Mouse (Mus musculus): ENCODE data around the gene Lemd1.
A peak's percentile ranks its signal among the peaks of the same experiment; 100 is the strongest.
"Not testable (repeated sequence)": the region's sequence is repeated elsewhere in the genome, so short reads cannot be mapped to it uniquely, and the experiment has no call there.

Lemd1 gene

GRCm38 (mm10) chr1:132246137-132246536, 54.9 kb downstream of the Lemd1 start:
- ATAC-seq (ENCODE audit: low TSS enrichment) = no peak

DNA sequence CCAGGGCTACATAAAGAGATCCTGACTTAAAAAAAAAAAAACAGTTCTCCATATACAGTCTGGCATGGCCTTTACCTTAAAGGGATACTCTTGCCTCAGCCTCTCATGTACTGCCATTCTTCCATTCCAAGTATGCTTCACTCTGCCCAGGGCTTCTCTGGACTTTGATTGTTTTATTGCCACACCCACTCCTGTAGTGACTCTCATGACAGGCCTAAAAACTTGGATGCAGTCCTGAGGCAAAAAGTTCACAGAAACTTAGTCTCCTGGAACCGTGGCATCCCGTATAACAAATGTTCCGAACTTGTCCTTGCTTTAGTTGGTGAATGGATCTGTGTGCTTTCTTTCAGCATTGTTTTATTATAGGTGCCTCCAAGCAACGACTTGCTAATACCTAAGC, 55.4 kb downstream of the Lemd1 start:
- no peak for ATAC-seq (ENCODE audit: low TSS enrichment)

DNA sequence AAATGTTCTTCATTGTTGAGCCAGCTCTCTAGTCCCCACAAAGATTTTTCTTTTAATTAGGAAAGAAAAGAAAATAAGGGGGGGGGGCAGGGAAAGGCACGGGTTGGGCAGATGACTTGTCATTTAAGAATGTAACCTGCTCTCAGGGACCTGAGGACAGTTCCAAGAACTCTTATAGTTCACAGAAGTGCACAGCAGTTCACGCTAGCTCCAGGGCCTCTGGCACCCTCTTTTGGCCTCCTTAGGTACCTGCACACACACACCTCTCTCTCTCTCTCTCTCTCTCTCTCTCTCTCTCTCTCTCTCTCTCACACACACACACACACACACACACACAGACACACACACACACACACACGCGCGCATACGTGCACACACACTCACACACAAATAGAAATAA, 63.2 kb downstream of the Lemd1 start:
- ATAC-seq (ENCODE audit: low TSS enrichment) = no peak

- ATAC-seq (ENCODE audit: low TSS enrichment) = no peak
Measured at GRCm38 (mm10) chr1:132260331-132260730, 69.1 kb downstream of the Lemd1 start.

DNA sequence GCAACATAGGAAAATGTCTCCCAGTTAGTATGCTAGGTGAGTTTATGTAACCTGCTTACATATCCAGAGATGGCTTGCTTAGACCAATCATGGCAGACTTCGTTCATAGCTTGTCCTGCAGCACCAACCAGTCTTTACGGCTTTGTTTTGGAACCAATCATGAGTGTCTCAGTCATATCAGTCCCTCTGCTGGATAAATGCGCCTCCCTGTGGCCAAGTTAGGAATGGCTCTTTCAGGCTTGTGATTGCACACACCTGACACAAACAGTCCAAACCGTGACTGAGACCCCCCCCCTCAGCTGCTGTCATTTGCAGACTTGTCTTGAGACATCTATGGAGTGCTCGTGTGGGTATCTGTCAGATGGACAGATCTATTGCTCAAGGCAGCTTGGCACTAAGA, 69.8 kb downstream of the Lemd1 start:
- no peak for ATAC-seq (ENCODE audit: low TSS enrichment)

DNA sequence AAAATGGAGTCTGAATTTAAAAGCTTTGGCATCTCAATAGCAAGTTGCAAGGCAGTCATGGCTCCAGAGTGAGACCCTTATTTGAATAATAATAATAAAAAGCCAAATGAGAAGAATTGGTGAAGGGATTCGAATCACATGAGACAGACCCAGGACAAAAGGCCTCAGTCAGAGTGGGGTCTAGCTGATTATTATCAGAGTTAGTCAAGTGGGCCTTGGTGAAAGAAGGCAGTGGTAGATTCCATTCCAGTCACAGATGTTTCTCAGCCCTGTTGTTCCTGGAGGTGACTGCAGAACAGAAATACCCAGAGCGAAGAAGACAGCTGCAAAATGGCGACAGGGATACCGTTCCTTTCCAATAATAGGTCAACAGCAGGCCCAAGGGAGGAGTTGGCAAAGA, 72.4 kb downstream of the Lemd1 start:
- ATAC-seq (ENCODE audit: low TSS enrichment) = no peak

DNA sequence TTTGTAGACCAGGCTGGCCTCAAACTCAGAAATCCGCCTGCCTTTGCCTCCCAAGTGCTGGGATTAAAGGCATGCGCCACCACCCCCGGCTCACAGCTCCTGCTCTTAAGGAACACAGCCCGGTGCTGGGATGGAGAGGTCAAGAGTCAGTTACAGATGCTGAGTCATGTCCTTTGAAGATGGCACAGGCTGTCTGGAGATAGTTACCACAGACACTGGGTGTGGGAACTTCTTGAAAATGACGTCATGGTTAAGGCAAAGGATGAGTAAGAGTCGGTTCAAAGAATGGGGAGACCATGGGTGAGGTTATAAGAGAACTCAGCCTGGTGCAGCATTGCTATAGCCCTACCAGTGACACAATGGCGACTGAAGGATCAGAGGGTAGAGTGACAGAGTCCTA, 73.3 kb downstream of the Lemd1 start:
- no peak for ATAC-seq (ENCODE audit: low TSS enrichment)

GRCm38 (mm10) chr1:132265211-132265859, 74.1 kb downstream of the Lemd1 start:
- ATAC-seq (ENCODE audit: low TSS enrichment) = no peak

- ATAC-seq (ENCODE audit: low TSS enrichment) = no peak
Measured at GRCm38 (mm10) chr1:132265936-132266335, 74.7 kb downstream of the Lemd1 start.

DNA sequence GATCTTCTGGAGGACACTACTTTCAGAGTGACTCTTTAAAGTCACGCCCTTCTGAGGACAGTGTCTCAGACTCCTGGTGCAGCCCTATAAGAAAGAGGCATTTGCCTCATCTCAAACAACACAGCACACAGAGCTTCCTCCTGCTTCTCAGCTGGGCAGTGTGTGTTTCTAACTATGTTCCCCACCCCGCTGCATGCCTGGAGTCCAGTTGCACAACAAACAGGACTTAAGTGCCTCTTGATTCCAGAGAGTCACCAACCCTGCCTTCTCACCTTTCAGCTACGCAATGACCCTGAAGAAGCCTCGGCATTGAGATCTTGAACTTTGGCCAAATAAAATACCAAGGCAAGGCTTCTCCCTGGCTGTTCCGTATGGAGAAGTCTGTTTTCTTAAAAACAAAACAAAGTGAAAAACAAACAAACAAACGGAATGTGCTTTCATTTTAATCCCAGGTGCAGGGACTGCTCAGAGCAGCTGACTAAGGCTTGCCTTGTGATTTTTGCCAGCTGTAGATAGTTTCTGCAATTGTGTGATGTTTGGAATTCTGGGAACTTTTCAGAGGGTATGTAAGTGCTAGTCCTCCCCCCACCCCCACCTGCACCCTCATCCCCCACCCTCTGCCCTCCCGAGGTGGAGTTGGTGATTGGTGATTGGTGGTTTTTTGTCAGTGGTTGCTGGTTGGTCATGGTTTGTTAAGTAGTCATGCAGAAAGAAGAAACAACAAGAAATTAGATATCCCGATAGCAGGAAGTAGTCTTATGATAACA, 75.7 kb downstream of the Lemd1 start:
- no peak for ATAC-seq (ENCODE audit: low TSS enrichment)

DNA sequence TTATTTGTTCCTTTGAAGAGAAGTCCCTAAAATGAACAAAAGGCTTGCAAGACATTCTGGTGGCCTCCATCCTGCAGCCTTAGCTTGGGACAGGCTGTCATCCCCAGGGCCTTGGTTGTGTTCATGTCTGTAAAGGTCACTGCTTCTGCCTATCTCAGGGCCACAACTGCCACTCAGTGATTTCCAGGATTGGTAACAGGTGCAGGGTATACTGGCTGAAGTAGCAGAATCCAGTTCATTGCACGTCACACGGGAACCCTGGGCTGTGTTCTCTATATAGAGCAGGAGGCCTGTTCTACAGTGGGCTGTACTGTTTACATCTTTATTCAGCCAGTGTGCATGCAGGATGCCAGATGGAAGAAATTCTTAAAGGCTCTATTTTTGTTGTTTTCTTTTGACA, 76.7 kb downstream of the Lemd1 start:
- ATAC-seq (ENCODE audit: low TSS enrichment) = peak; percentile 72

GRCm38 (mm10) chr1:132268418-132269060, 77.3 kb downstream of the Lemd1 start:
- ATAC-seq (ENCODE audit: low TSS enrichment) = peak; percentile 53

DNA sequence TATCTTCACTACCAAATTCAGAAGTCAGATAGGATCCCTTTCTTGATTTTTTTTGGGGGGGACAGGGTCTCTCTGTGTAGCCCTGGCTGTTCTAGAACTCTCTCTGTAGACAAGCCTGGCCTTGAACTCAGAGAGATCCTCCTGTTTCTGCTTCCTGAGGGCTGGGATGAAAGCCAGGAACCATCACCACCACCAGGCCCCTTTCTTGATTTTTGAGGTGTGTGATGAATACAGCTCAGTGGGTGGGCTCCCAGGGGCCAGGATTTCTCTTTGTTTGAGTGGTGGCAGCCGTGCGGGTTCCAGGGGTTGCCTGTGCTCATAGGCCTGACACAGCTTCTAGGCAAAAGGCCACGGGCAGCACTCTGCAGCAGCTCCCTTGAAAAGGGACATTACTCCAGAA, 80.0 kb downstream of the Lemd1 start:
- no peak for ATAC-seq (ENCODE audit: low TSS enrichment)

DNA sequence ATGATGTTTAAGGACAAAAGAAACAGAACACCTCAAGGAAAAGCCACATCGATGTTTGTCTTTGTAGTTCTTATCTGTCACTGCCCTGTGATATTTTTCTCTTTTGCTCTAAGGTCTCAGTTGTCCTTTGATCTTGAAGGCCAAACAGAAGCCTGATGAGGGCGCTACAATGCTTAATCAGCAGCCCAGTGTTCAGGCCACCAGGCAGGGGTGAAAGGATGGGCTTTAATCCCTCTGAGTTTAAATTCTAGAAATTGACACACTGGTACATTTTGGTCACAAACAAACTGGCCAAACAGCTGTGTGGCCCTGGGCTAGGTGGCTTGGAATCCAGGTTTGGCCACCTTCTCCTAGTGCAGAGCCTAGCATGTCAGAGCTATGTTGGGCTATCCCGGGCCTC, 85.5 kb downstream of the Lemd1 start:
- no peak for ATAC-seq (ENCODE audit: low TSS enrichment)

DNA sequence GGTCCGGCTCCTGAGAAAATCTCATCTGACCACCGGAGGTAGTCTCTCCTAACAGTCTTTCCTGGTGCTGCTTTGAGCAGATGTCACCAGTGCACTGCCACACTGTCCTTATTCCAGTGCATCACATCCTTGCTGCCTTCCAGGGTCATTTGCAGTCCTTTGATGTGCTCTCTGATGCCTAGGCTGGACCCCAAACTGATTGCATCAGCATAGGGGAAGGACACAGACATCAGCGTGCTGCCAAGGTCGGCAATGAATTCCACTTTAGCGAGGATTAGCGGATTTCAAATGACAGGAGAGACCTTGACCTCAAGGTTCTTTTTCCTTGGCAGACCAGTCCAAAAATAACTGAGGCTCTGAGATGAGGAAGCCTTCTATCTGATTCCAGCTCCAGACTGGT, 85.9 kb downstream of the Lemd1 start:
- ATAC-seq (ENCODE audit: low TSS enrichment) = no peak

GRCm38 (mm10) chr1:132280636-132281035, 89.4 kb downstream of the Lemd1 start:
- ATAC-seq (ENCODE audit: low TSS enrichment) = not testable (repeated sequence)

DNA sequence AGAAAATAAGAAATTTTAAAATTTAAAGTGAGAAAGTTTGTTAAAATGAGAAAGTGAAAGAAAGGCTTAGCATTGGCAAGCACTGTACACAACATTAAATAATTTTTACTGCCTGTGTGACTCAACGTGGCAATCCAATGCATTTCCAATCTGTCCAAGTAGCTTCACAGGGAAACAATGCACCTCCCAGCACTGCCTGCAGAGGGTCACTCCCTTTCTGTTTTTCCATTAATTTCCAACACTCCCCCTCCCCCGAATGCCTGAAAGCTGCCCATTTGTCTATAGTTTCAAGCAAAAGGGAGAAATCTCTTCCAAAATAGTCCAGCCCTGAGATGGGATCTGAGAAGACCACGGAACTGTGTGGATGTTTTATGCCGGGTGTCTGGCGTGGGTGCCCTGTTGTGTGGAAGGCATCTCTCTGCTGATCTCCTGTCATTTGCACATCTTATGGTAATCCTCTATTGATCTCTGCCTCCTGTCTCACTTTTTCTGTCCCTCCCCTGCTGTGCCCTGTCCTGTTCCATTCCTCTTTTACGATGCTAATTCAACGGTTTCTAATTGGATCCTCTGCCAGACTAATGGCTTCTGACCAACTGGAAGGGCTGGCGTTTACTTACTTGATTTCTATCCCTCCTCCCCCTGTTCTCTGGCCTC, 90.4 kb downstream of the Lemd1 start:
- ATAC-seq (ENCODE audit: low TSS enrichment) = no peak

GRCm38 (mm10) chr1:132282177-132282536, 90.9 kb downstream of the Lemd1 start:
- no peak for ATAC-seq (ENCODE audit: low TSS enrichment)

DNA sequence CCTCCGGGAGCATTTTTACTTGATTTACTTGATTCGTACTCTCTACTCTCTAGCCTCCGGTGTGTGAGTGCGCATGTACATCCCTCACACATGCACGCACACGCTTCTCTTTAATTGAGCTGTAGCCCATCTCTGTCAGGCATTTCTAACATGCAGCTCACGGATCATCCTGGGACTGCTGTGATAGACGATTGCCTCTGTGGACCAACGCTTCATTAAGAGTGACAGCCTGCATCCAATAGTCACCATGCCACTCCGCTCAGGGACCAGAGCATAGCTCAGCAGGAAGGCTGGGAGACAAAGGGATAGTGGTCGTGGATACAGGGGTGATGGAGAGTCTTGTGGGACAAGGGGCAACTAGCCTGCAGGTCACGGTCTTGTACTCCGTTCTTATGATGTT, 91.8 kb downstream of the Lemd1 start:
- ATAC-seq (ENCODE audit: low TSS enrichment) = no peak

DNA sequence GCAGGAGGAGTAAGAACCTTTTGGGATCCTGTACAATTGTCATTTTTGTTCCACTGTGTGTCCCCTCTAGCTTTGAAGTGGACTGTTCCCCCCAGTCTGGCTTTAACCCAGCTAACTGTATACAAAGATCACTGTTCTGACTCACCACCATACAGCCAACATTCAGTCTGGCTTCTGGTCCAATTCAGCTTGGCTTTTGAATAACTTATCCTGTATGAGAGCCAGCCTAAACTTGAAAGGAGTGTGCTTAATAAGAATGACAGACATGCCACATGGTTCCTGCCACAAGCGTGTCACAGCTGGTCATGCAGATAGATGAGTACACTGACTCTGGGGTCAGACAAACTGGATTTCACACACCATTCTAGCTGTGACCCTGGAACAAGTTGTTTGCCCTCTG, 95.5 kb downstream of the Lemd1 start:
- no peak for ATAC-seq (ENCODE audit: low TSS enrichment)

GRCm38 (mm10) chr1:132287445-132287844, 96.2 kb downstream of the Lemd1 start:
- no peak for ATAC-seq (ENCODE audit: low TSS enrichment)

DNA sequence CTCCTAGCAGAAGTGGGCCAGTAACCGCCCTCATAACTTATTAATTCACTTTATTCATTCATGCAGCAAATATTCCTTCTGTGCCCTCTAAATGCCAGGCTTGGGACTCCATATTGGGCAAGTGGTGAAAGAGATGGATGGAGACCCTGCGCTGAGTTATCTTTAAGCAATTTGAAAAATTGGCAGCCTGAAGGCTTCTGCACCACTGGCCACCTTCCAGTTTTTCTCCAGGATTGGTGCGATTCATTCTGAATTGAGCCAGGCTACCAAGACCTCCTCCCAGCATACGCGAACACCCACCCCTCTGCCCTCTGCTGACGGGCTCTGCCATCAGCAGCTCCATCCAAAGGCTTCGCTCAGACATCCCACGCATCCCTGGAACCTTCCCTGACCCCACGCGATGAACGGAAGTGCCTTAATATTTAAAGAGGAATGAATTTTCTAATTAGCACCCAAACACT, 96.8 kb downstream of the Lemd1 start:
- ATAC-seq (ENCODE audit: low TSS enrichment) = no peak

DNA sequence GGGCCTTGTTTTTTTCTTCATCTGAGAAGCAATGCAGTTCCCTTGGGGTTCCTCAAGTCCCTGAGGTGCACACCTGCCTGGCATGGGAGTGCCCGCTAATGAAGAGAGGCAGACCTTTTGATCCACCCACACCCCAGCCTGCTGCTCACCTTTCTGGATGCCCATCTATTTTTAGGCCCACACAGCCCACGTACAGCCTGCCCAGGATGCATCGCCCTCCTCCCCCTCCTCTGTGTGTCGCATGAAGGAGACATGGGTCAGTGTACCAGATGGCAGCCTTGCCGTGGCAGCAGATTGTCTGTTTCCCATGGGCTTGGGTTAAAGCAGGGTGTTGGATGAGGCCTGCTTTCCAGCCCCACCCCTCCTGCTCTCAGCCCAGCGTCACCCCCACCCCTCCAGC, 98.7 kb downstream of the Lemd1 start:
- no peak for ATAC-seq (ENCODE audit: low TSS enrichment)

Data from frontal cortex, adult (tissue).